Mouse (Mus musculus): ENCODE results near the gene Fosl1.
"Not testable (repeated sequence)": the region's sequence is repeated elsewhere in the genome, so short reads cannot be mapped to it uniquely, and the experiment has no call there.

The Fosl1 gene

DNA sequence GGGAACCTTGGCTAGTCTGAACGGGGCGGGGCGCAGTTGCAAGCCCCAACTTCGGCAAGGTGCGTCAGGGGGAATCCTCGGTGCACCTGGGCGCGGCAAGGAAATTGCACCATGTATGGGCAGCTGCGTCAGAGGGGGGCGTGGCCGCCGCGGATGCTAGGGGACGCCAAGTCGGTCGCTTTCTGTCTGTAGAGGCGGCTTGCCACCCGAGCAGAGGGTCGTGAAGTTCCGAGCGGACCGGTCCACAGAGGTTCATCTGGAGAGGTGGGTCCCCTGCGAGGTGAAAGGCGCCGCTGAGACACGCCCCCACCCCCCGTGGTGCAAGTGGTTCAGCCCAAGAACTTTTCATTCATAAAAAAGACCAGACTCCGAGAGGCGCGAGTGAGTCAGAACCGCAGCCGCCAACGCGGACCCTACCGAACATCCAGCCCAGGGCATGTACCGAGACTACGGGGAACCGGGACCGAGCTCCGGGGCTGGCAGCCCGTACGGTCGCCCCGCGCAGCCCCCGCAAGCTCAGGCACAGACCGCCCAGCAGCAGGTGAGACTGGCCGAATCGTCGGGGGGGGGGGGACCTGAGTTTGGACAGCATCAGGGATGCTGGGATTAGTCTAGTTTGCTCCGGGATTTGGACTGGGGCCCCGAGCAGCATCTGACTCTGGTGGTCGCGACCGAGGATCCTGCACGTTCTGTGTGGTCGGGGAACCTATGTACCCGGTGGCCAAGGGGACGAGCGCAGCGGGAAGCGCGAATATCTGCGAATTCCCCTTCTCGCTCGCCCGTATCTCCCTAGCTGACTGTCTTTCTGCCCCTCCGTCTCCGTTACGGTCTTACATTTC, at the start of gene Fosl1:
Gene Fosl1, plus strand, starts transcription at position 33 of the 839 bp plus-strand sequence.
- DNase-seq, result peak; percentile 70

DNA sequence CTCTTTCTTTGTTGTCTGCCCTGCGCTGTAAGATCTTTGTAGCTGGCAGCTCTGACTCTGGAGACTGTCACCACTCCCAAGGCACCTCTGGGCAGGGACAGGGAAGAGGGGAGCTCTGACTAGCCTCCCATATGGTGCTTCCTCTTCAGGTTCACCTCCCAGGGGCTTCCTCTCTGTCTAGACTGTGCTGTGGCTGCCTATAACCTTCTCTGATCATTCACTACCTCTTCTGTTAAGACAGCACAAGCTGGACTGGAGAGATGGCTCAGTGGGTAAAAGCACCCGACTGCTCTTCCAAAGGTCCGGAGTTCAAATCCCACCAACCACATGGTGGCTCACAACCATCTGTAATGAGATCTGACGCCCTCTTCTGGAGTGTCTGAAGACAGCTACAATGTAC, 46.3 kb upstream of the Fosl1 start:
- DNase-seq, result not testable (repeated sequence)

DNA sequence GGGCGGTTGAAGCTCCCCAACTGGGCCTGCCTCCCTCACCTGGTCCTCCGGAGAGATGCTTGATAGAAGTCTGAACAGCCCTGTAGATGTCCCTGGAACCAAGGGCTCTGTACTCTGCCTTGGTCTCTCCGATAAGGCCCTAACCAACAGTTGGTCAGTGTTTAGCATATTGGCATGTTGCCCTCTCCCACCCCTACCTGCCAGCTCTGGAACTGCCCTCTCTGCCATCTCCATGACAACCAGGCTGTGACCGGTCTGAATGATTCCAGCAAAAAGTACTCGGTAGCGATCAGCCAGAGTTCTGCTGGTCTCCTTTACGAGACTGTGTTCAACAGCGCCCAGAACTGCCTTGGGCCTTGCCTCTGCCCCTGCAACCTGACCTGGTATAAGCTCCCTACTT, 45.1 kb upstream of the Fosl1 start, which contains the start of gene Tsga10ip:
Gene Tsga10ip, minus strand, starts transcription at position 234 of the 400 bp plus-strand sequence.
- no peak for DNase-seq

DNA sequence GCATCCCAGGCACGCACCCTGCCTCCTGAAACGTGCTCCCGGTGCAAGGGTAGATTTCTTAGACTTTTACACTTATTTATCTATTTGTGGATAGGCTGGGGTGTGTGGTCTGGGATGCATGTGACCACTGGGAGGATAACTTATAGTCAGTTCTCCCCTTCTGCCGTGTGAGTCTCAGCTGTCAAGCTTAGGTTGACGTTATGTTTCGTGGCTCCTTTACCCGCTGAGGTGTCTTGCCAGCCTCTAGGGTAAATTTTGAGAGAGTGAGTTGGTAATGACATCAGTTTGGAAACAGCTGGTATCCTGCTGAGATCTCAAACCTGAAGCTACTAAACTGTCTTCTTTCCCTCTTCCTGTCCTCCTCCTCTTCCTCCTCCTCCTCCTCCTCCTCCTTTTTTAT, 41.4 kb upstream of the Fosl1 start:
- DNase-seq, result peak; percentile 32

DNA sequence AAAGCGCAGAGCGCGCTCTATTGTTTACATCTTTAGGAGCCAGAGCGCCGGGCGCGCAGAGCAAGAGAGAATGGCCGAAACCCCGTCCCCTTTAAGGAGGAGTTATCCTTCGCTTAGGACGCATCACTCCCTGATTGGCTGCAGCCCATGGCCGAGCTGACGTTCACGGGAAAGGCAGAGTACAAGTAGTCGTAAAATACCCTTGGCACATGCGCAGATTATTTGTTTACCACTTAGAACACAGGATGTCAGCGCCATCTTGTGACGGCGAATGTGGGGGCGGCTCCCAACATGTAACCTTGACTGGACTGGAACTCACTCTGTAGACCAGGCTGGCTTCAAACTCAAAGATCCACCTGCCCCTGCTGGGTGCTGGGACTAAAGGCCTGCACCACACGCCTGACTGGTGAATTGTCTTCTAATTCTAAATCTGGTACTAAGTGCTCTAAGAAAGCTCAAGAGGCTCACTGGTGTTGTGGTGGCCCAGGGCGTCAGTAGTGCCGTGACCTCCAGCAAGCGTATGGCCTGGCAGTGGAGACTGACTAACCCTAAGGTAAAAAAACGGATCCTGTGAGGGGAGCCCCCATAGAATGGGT, 40.7 kb upstream of the Fosl1 start:
- peak; percentile 81 for DNase-seq

DNA sequence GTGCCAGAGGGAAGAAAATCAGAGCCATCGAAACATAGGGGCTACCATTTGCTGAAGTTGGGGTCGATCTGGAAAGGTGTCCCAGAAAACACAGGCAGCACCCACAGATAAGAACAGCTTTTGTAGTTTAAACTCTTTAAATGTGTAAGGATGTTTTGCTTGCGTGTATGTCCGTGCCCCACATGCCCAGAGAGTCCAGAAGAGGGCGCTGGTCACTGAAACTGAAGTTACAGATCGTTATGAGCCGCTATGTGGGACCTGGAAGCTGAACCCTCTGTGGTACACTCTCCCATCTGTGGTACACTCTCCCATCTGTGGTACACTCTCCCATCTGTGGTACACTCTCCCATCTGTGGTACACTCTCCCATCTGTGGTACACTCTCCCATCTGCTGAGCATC, 40.2 kb upstream of the Fosl1 start:
- peak; percentile 82 for DNase-seq

DNA sequence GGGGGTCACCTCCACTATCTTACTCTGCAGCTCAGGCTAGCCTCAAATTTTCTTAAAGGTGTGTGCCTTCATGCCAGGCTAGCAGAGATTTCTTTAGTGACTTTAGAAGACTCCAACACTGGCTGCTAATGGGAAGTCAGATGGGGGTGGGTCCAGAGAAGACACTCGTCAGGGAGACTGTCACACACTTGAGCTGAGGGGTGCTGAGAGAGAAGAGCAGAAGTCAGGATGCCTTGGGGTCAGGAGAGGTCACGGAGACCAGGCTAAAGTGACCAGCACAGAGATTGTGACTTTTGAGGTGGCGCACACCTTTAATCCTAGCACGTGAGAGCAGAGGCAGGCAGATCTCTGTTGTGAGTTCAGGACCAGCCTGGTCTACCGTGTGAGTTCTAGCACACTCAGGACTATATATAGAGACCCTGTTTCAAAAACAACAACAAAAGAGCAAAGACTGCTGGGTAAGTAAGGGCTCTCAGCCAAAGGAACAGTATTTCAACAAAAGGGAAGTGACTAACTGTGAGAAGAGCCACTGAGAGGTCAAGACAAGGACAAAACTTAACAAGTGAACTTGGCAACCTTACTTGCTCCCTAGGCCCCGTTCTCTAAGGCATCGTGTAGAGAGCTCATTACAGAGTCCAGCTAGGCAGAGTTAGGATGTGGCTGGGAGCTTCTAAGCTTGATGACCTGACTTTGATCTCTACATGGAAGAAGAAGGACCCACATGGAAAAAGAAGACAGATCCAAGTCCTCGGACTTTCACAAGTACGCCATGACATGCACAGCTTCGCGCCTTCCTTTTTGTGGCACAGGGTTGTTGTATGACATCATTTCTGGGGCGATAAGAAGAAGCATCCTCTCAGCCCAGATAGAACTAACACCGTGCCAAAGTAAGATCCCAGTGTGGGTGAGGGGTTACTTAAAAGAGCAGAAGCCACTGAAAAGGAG, 39.0 kb upstream of the Fosl1 start:
- DNase-seq, result no peak

DNA sequence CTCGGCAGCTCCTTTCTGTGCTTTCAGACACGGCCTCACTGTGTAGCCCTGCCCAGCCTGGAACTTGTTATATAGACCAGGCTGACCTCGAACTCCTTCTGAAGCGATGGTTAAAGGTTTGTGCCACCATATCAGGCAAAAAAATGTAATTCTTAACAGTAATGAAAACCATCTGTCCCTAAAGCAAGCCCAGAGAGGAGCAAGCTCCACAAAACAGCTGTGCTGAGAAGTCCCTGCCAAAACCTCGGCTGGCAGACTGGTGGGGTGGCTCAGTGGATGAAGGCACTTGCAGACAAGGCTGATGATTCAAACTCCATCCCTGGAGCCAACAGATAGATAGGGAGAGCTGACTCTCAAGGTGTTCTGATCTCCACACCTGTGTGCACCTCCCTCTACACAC, 38.3 kb upstream of the Fosl1 start:
- no peak for DNase-seq

DNA sequence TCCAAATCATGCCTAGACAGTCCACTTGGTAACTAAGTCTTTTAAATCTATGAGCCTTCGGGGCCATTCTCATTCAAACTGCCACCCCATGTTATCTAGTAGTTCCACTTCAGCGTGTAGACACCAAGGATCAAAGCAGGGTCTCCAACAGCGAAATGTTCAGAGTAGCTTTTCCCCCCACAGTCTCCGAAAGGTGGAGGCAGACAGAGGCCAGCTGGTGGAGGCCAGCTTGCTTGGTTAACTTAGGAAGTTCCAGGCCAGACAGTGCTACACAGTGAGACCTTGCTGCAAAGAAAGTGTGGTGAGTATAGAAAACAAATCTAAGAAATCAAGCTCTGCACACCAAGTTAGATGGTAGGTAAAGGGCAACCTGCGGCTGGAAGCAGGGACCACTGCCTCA, 36.7 kb upstream of the Fosl1 start:
- no peak for DNase-seq

DNA sequence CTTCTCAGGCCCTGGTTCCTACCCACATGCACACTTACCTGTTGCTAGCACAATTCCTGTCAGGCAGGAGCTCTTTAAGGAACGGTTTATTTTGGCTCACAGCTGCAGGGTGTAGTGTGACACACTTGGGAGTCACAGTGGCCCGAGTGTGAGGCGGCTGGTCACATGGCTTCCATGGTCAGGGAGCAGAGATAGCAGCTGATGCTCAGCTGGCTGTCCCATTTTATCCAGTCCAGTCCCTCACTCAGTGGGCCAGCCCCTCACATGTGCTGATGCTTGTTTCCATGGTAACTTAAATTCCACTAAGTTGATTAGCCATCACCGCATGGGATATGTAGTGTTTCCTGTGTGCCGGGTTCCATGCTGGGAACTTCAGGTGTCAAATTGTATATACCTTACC, 35.4 kb upstream of the Fosl1 start:
- DNase-seq, result no peak

DNA sequence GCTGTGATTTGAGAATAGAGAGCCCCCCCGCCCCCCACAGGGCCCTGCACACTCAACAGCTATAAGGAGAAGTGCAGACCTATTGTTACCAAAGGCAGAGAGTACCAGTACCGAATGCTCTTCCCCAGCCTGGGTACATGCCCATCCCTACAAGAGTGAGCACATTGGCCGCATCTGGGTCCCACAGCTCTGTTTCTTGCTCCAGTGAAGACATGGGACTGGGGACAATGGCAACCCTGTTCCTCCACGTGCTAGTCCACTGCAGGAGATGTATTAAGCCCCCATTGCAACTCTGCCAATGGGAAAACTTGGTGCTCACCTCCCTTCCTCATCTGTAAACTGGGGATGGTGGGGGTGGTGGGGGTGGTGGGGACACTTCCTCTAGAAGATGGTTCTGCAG, 33.5 kb upstream of the Fosl1 start:
- DNase-seq, result no peak

DNA sequence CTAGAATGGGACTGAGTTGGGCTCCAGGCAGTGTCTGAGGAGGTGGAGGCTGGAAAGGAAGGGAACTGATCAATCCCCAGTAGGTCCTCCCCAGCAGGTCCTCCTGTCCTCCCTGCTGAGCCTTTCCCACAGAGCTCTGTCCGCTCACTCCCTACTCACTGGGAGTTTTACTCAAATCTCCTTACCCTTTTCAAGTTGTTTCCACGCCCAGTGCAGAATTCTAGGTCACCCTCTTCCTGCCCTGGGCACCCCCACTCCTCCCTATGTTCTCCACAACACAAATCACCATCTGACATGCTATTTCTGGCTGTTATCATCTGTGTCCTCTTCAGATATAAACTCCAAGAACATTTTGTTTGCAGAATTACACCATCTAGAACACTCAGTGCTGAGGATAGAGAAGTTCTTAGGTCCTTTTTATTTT, 32.8 kb upstream of the Fosl1 start:
- DNase-seq, result no peak

DNA sequence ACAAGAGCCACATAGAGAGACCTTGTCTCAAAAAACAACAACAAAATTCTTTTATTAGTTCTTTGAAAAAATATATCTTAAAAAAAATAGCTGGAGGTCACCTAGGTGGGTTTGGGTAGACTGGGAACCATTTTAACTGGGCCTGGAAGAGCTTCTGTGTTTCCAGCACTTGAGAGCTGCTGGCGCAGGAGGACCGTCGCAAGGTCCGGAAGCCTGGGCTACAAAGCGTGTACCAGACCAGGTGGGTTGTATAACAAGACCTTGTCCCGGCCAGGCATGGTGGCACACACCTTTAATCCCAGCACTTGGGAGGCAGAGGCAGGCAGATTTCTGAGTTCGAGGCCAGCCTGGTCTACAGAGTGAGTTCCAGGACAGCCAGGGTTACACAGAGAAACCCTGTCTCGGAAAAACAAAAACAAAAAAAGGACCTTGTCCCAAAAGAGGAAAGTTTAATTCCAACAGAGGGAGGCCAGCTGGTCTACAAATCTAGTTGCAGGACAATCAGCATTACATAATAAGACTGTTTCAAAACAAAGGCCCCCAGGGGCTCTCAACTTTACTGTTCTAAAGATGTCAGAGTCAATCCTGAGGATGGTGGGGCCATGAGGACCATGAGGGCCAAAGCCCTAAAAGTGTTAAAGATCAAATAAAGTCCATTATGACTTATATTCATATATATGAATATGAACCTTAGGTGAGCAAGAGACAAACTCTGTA, 28.4 kb upstream of the Fosl1 start:
- no peak for DNase-seq

DNA sequence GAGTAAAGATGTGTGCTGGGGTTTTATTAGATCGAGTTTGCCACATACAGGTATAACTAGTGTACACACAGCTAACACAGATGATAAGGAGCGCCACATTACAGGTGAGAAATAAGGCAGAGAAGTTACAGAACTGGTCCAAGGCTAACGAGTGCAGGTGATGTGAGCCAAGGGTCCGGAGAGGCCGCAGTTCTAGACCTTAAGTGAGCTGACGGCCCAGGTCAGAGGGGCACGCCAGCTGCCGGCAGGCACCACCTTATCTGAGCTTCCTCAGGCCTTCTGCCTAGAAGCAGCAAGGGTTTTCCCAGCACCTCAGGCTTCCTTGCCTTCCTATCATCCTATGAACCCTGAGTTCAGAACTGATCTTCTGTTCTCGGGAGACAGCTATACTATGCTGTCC, 27.7 kb upstream of the Fosl1 start:
- no peak for DNase-seq

DNA sequence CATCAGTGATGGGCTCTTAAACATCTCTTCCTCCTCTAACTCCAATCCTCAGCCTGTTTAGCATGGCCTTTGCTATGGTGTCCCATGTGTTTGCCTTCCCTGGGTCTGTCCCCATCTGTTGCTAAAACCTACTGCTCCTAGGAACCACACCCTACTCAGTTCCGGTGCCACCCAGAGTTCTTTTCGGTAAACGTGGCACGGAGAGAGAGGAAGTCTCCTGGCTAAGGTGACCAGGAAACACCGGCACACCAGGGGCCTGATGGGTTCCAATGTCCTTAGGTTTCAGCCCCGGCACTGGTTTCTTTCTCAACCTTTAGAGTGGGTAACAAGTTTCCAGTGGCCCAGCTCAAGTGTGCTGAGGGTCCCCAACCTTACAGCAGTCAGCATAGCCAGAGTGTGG, 26.8 kb upstream of the Fosl1 start:
- no peak for DNase-seq

DNA sequence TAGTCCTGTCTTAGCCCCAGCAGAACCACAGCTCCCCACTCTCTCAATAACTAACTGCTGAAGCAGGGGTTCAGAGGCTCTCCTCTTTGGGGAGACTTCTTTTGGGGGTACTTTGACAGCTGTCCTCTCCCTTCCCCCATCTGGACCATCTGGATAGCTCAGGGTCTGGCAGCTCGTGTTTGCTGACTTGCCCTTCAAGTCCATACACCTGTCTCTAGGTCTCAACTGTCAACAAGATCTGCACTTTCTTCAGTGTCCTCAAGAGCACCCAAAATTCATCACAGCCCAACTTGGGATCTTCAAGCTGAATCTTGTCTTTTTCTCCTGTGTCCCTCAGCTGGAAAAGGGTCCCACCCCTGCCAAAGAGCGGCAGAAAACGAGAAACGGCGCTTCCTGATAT, 25.6 kb upstream of the Fosl1 start:
- DNase-seq, result no peak

DNA sequence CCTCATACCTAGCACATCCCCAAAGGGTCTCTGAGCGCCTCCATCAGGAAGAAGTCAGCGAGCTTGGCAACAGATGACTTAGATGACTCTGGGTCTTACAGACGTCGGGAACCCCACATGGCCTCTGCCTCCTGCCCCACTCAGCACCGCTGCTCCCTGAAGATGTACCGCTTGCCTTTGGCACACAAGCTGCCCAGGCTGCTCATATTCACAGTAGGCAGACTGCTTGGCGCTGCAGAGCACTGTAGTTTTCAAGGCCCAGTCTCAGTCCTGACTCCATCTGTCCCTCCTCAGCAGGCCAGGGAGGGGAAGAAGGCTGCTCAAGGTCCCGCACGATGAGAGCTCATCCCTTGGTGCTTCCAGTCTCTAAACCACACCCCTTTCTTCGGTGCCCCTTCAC, 25.1 kb upstream of the Fosl1 start:
- no peak for DNase-seq

DNA sequence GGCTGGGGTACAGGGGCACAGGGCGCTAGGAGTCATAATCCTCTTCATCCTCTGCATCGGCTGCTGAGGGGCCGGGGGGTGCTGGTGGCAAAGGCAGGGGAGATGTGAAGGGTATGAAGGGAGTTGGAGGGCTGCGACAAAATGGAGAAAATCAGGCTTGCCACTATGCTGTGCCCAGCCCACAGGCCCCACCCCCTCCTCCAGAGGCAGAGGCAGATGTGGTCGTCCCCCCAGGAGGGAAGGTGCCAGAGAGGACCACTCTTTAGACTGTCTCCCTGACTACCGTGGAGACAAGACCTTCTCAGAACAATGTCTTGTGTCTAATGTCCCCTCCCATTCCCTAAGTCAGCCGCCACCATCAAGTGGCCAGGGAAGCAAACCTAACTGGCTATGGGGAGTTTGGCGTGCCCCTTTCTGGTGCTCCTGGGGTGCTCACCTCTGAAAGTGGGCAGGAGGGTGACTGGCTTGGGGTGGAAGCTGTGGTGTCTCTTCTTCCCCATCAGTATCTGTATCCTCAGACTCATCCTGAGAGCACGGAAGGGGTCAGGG, 24.4 kb upstream of the Fosl1 start:
- DNase-seq, result no peak

DNA sequence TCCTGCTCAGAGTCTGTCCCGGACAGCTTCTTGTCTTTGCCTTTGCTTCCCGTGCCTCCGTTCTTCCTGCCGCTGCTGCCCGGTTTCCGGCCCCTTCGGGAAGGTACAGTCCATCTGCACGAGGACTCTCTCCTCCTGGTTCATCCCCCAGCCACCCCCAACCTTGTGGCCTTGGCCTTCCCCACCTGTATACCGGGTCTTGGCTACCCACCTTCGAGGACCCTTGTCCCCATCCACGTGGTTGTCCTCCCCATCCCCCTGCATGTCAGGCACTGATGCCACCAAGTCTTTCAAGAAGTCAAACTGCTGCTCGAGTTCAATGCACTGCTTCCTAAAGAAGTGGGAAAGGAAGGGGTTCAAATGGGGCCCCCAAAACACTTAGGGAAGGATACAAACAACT, 23.8 kb upstream of the Fosl1 start:
- DNase-seq, result no peak

DNA sequence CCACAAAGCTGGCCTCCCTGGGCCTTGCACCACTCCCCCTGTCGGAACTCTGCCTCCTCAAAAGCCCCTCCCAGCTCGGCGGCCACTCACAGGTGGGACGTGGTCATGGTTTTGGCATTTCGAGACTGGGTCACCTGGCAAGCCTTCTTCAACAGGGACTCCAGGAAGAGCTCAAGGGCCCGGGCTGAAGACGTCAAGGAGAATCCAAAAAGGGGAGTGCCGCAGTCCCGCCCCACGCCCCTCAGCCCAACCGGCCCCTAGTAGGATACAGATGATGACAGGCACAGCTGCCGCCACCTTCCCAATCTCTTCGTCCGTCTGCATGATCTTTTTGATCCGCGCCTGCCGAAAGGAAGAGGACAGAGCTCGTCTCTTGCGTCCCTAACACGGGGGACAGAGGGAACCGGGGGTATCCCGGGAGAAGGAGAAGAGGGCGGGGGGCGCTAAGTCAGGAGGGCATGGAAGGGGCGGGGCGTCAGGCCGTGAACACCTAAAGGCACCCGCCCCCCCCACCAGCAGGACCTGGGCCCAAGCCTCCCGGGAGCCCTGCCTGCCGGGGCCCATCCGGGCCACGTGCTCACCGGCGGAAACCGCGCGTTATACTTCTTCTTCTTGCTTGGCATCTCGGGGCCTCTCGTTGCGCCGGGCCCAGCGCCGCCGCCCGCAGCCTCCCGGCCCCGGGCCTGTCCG, 23.1 kb upstream of the Fosl1 start:
- DNase-seq, result peak; percentile 80
